Mouse (Mus musculus) layer of hippocampus, postnatal 14 days (tissue): ENCODE results near the gene Inka2. TPM values are rescaled to one million over a fixed set of nuclear protein-coding genes. Genes with fewer than 3 reads are reported as not detected.

Source experiments
- DNase-seq, 2 experiments: peaks; one replicate each; pipeline ENCODE4 v3.0.0; 2021 to 2022; ENCODE audit warnings: low spot score in 2 of 2, mixed read lengths in 1 of 2
- long read RNA-seq, 2 experiments: library from polyadenylated mRNA; stranded (forward); transcript quantifications; one replicate each; pipeline ENCODE4 v2.0.0; 2021
- total RNA-seq, 2 experiments: library from RNA; stranded (reverse); gene quantifications; 2 replicates each; pipeline ENCODE4 v1.2.3; 2021

Gene Inka2
- 10 to 100 TPM; 50.0 to 50.9 TPM for total RNA-seq
- long read RNA-seq, experiment 1, full-length matches to known transcripts = 18 of 26 reads
- long read RNA-seq, experiment 1, partial matches to known transcripts = 0 of 26 reads
- long read RNA-seq, experiment 1, other reads (novel, unspliced or antisense) = 8 of 26 reads
- long read RNA-seq, experiment 2, full-length matches to known transcripts = 19 of 47 reads
- long read RNA-seq, experiment 2, partial matches to known transcripts = 0 of 47 reads
- long read RNA-seq, experiment 2, other reads (novel, unspliced or antisense) = 28 of 47 reads

DNA sequence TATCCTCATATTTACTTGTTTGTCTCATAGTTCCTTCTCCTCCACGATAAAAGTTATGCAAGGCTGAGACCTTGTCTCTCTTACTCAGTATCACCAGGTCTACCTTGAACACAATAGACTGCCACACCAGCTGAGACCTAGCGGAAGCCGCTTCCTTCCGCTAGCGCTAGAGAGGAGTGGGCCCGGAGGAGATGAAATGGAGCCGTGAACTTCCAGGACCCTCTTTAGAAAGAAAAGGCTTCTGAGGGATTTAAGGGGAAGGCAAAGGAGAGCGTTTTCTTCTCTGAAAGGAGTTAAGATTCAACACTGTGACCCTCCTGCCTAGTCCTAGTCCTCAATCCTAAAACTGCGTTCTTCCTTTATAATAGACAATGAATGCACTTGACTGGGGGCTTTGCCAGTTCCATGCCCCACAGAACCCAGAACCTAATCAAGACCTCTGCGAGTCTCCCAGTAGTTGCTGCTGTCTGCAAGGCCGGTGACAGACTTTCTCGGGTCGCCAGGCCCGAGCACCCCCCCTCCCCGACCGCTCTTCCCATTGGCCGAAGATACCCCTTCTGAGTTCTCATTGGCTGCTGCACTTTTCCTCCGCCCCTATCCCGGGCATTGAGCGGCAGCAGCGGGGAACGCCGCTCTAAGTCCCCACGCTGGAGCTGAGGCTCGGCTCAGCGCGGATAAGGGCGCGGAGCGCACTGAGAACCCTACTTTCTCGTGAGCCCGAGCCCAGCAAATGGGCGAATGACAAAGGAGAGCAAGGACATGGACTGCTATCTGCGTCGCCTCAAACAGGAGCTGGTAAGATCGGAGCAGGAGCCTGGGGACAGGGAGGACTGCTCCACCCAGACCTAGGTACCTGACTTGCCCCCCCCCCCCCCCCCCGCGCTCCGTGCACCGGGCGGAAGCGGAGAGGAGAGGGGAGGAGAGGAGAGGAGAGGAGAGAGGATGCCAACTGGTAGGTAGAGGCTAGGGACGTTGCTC is at the start of gene Inka2:
Gene Inka2, plus strand, starts transcription at position 569 of the 978 bp plus-strand sequence.
- DNase-seq = peak; percentile 80 to 86

DNA sequence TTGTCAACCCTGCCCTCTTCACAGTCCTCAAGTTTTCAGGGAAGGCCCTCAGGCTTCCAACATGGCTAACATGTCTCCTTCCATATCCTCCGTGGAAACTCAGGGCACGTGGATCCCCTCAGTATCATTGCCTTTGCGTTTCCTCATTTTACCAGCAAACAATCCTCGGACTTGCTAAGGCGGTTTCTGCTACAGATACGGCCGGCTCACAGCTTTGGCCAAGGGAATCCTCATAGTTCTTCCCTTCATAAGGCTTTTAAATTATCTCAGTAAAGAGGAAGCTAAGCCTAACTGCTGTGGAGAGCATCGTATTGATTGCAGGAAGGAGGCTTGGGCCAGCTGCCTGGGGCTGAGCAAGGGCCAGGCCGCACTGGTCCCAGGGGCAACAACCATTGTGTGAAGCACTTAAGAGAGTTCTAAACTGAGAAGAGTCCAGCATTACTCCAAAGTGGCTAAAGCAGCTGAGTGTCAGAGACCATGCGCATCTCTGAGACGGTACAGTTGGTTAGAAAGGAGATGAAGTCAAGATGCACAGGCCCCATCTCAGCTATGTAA is 49.3 kb upstream of the Inka2 start:
- DNase-seq = no peak

DNA sequence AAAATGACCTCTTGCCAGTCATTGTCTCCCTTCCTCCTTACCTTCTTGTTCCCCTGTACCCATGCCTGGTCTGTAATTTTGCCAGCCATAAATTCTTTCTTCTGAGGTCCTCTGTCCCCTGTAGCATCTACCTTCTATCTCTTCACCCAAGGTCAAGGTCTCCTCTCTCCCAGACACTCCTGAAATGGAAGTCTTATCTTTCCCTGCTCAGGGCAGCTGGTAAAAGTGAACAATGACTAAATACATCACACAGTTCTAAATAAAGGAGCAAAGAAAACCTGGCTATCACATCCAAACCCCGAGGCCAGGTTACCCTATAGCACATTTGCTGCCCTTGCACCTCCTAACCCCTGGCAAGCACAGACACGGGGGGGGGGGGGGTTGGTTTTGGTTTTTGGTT is 43.9 kb upstream of the Inka2 start:
- no peak for DNase-seq

DNA sequence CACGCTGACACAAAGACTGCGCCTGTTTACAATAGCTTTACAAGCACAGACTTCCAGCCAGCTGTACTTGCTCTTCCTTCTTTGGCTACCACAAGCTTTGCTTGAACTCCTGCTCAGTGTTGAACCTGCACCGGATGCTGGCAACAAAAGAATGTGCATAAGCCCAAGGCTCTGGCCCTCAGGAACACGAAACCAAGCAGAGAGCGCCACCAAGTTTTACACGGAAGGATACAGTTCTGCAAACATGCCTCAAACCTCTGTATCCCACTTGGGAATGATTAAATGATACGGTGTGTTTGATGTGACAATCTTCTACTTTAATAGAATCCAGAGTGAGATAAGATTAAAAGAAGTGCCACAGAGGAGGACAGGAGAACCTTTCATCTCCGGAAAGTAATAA is 41.4 kb upstream of the Inka2 start:
- DNase-seq = no peak

DNA sequence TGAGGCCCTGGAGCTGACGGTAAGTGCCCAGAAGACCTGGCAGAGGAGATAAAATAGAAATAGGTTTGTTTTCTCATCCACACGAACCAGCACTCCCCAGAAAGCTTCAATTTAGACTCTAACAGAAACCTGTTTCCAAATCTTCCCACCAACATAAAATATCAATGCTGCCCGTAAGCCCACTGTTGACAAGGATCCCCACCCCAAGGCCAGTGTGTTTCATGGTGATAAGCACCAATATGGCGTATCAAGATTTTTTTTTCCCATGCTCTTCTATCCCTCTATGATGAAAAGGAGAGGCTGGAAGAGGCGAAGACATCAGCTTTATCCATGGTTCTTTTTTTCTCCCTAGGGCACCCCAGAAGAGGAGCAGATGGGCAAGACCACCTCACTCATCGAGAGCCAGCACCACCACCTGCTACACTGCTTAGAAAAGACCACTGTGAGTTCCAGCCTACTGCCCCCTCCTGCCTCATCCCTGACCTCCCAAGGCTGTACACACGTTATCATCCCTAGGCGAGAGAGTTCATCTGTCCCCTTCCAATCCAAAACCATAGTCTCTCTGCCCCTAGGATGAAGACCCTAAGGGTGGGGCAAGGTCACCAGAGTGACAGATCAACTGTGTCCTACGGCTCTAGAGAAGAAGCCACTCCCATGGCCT is 39.2 kb upstream of the Inka2 start:
- no peak for DNase-seq

GRCm38 (mm10) chr3:105666996-105667523 is 37.3 kb upstream of the Inka2 start:
- no peak for DNase-seq

DNA sequence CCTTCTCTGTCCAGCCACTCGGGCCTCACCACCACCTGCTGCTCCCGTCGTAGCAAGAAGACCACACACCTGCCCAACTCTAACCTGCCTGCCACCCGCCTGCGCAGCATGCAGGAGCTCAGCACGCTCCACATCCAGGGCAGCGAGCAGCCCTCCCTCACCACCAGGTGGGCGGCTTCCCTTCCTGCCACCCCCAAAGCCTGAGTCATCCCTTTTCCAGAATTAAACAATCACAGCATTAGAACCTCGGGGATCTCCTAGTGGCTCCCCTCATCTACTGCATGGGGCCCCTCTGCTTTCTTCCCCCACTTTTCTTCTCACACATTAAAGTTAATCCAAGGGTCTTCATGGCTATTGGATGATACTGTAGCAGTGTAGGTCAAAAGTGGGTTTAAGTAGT is 36.2 kb upstream of the Inka2 start:
- DNase-seq = no peak

- DNase-seq = no peak
Observed at GRCm38 (mm10) chr3:105669776-105670175, 34.6 kb upstream of the Inka2 start.

DNA sequence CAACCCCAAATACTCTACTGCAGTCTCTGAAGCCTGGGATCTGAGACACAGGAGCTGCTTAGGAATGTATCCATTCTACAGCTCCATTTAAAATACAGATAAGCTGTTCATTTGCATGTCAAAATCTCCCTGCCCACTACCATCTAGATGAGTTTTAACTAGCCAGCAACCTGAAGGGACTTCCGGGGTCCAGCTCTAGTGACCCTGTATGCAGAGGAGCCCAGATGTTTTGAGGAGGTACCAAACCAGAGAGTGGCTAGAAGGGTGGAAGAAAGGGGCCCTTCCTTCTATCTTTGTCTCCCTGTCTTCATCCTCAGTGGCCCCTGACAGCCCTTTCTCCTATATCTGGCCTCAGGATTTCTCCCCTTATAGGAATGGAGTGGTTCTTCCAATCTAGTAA is 33.6 kb upstream of the Inka2 start:
- no peak for DNase-seq

GRCm38 (mm10) chr3:105674595-105675218 is 29.7 kb upstream of the Inka2 start:
- peak; percentile 57 to 90 for DNase-seq

DNA sequence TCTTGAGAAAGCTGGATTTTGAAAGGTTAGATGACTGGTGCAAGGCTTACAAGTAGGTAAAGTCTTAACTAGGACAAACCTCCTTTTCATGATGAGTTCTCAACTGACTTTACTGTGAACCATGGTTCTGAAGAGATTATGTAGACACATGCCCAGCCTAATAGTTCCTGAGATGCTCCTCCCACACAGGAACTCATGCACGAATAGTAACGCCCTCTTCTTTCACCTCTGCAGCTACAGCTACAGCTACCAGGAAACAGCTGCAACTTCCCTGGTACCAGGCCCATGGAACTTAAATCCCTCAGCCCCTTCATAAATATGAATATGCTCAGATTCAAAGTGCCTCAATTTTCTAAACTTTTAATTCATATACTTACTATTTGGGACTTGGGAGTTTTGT is 28.5 kb upstream of the Inka2 start:
- no peak for DNase-seq

DNA sequence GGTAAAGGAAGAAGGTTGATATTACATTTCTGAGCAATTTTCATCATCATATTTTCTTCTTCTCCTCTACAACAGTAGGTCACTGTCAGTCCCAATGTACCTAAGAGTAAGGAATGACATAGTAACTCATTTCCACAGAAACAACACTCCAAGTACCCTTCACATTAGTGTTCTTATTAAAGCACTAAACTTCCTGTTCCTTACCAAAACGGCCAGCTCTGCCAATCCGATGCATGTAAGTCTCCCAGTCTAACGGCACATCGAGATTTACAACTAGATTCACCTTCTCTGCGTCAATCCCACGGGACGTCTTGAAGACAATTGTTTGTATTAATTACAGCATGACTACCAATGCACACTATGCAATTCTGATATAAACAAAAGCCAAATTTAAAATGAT is 24.1 kb upstream of the Inka2 start:
- no peak for DNase-seq

GRCm38 (mm10) chr3:105686394-105687323 is 17.7 kb upstream of the Inka2 start:
- peak in 1 of 2 experiments; percentile 27 for DNase-seq

DNA sequence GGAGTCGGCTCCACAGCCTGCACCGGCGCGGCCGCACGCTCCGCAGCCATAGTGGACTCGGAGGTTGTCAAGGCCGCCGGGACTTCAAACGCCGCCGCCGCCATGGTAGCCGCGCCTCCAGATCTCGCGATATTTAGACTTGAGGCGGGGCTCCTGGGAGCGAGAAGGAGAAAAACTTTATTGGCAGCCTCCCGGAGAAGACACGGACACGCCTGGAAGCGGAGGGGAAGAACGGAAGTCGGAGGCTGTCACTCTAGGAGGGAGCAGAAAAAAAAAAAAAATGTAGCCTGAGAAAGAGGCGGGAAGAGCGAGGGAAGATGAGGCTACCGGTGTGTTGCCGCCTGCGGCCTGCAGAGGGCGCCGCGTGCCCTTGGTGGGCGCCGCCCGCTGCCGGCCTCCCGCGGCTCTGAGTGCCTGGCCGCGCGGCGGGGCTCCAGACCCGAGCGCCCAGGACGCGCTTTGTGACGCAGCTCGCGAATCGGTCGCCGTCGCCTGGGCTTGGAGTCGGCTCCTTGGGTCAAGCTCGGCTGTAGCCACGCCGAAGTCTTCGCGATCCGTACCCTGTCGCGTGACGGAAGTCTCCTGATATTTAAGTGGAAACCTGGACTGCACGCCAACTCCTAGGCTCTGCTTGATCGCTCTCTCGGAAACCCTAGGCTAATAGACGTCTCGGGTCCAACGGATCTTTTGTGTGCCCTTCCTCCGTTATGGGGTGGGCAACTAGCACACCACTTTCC is 16.9 kb upstream of the Inka2 start, which contains the start of gene Ddx20:
Gene Ddx20, minus strand, starts transcription at position 251 of the 737 bp plus-strand sequence.
- DNase-seq = peak; percentile 92 to 97

DNA sequence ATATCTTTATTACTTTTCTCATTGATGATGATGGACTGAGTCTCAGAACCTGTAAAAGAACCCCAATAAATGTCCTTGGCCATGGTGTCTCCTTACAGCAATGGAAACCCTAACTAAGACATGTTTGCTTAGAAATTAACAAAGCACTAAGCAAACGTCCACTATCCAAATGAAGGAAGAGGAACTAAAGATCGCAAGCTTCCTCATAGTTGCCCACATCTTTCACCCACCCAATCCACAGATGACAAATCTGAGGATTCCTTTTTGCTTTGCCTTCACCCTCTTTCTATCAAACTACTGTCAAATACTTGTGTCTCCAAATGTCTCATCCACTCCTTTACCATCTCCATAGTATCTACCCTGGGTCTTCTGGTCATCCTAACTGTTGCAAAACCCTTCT is 15.9 kb upstream of the Inka2 start:
- DNase-seq = no peak

DNA sequence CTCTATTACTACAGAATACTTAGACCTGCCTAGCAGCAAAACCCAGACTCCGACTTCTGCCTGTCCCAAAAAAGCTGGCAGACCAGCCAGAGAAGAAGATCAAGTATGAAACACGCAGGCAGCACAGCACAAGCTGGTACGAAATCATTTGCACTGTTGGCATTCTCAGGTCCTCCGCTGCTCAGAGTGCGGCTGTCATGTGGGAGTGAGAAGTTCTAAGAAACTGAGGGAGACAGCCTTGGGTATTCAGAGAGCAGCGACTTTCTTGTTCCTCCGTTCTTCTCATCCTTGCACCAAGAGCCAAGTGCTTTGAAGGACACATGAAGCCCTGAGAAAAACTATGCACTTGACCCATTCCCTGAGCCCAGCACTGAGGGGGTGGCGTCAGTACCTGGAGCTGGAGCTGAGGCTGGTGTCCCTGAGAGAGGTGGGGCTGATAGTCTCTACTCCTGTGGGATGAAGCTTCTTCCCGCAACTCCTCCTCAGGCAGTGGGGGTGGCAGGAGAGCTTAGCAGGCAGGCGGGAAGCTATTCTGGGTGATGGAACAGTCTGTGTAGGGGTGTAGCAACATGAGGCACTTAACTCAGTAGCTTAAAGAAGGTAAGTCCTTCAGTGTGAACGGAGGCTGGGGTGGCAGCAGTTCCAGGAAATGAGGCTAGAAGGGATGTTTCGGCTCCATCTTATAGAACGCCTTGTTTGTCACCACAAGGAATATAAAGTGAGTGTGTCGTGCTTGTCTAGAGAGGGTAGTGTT is 10.9 kb upstream of the Inka2 start:
- DNase-seq = peak in 1 of 2 experiments; percentile 32

DNA sequence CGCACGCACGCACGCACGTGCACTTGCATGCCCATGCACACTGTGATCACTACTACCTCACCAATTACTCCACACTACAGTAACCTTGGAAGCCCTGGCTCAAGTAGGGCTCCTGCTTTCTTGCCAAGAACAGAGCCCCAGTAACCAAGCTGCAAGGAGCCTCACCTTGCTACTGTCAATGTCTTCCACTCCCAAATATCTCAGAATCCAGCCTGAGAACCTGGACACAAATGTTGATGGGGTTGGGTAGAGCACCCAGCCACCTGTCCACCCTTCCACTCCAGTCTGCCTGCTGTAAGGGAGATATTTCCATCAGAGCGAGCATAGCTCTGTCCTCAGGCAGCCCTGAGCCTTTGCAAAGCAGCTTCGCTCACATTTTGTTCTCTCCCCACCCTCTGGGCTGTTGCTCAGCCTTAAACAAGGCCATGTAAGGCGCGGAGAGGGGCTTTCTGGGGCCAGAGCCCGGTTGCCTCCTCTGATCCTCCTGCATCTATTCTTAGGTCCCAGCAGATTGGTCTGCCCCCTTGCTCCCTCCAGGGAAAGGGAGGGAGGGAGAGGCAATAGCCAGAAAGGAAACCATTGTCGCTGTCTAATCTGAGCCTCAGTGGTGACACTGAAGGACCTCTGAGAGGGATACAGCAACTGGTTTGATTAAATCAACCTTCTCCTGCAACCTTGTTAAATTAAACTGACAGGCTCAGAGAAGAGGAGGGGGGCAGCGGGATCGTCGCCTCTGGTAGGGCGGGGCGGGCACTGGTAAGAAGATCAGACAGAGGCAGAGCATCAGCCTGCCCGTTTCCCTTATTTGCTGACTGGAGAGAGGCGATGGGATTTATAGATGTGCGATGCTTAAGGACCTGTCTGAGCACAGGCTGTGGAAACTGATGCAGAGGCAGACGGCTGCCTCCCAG is 8.7 kb upstream of the Inka2 start:
- peak in 1 of 2 experiments; percentile 35 for DNase-seq
